Mouse (Mus musculus) midbrain, postnatal 0 days (tissue): ENCODE results near the gene Cfap54. TPM values are rescaled to one million over a fixed set of nuclear protein-coding genes. Genes with fewer than 3 reads are reported as not detected.

ENCODE experiments used
- ATAC-seq: fragments of 200-750 bp; cut with Nextera tagmentation; 2 replicates; pipeline ENCODE4 v1.8.0; 2017; ENCODE audit warnings: moderate number of reproducible peaks, mild to moderate bottlenecking, moderate TSS enrichment, moderate library complexity; ENCODE audit not compliant: low FRiP score
- DNase-seq: peaks from one replicate; pipeline ENCODE4 v3.0.0-alpha.2; 2015; ENCODE audit warnings: low spot score
- H3K27ac ChIP-seq: fragments of 300-500 bp; sonication (generic); 2 replicates; pipeline ENCODE4 v1.5.1; 2014; ENCODE audit warnings: low read depth, mild to moderate bottlenecking, low read length, mixed read lengths
- H3K27me3 ChIP-seq: fragments of 300-500 bp; sonication (generic); 2 replicates; pipeline ENCODE4 v1.6.1; 2014; ENCODE audit warnings: low read length, control low read depth, mixed read lengths; ENCODE audit not compliant: insufficient read depth
- H3K36me3 ChIP-seq: fragments of 300-500 bp; sonication (generic); 2 replicates; pipeline ENCODE4 v1.6.1; 2014; ENCODE audit warnings: low read length, control low read depth, mixed read lengths; ENCODE audit not compliant: insufficient read depth
- H3K4me1 ChIP-seq: fragments of 300-500 bp; sonication (generic); 2 replicates; pipeline ENCODE4 v1.6.1; 2014; ENCODE audit warnings: mild to moderate bottlenecking, control low read depth, antibody characterized with exemption, low read length, mixed read lengths; ENCODE audit not compliant: insufficient read depth
- H3K4me2 ChIP-seq: fragments of 300-500 bp; sonication (generic); 2 replicates; pipeline ENCODE4 v1.6.1; 2014; ENCODE audit warnings: low read depth, mild to moderate bottlenecking, low read length, mixed read lengths; ENCODE audit not compliant: poor library complexity, severe bottlenecking
- H3K4me3 ChIP-seq: fragments of 300-500 bp; sonication (generic); 2 replicates; pipeline ENCODE4 v1.5.1; 2014; ENCODE audit warnings: low read depth, mild to moderate bottlenecking, low read length, moderate library complexity
- H3K9ac ChIP-seq: fragments of 300-500 bp; sonication (generic); replicated peaks from 2 replicates; pipeline ENCODE4 v1.6.1; 2014; ENCODE audit warnings: mild to moderate bottlenecking, low read length, moderate library complexity, mixed read lengths; ENCODE audit not compliant: poor library complexity, severe bottlenecking
- H3K9me3 ChIP-seq: fragments of 300-500 bp; sonication (generic); 2 replicates; pipeline ENCODE4 v1.6.1; 2016; ENCODE audit warnings: low read length, control low read depth
- CTCF ChIP-seq: IDR thresholded peaks from 2 replicates; pipeline ENCODE4 v1.5.1; 2016; ENCODE audit warnings: antibody characterized with exemption, mild to moderate bottlenecking
- WGBS: fragments of 180-500 bp; shearing (Covaris S2); extraction: QIAGEN DNeasy Blood & Tissue Kit; methylation state at CpG from one replicate; pipeline ENCODE4 v1.1.7; 2014; 5-methylcytosine and 5-hydroxymethylcytosine counted together
- polyA plus RNA-seq: library from polyadenylated mRNA; unstranded; fragments of >200 nt; fragmentation: Nextera tagmentation; extraction: Ambion mirVana; gene quantifications from 2 replicates; pipeline ENCODE4 v1.2.1, GENCODE M21; 2015
- total RNA-seq: library from RNA; depleted of rRNA; stranded (reverse); fragments of >200 nt; gene quantifications from 2 replicates; pipeline ENCODE4 v1.2.3, GENCODE M21; 2014; rRNA removed

The Cfap54 gene
- total and polyA plus RNA-seq, 2 experiments from 2014 or later = 4.2 to 4.9 TPM

- 16% methylated on average over 2 of the region's 2 CpGs for WGBS
- H3K9me3 ChIP-seq = no peaks in the 10 kb centered on the region
- H3K27ac ChIP-seq = no peak overlapping the region
- no peaks in the 10 kb centered on the region; the same call in 1 of the 2 replicates for H3K4me1 ChIP-seq
- ATAC-seq (no peak), DNase-seq (peak; percentile 19)
- no peaks in the 10 kb centered on the region for H3K27me3 ChIP-seq
- no peak for TF ChIP-seq CTCF
- no peaks in the 10 kb centered on the region for H3K36me3 ChIP-seq
- H3K9ac ChIP-seq = no peak overlapping the region
- H3K4me2 ChIP-seq = no peak overlapping the region
- no peak overlapping the region for H3K4me3 ChIP-seq
Observed at GRCm38 (mm10) chr10:92790247-92790646, 291.2 kb downstream of the Cfap54 start.

GRCm38 (mm10) chr10:92788410-92789096 lies 292.9 kb downstream of the Cfap54 start:
- no peak overlapping the region for H3K4me3 ChIP-seq
- H3K4me1 ChIP-seq = no peaks in the 10 kb centered on the region; the same call in 1 of the 2 replicates
- no peak for ATAC-seq
- TF ChIP-seq CTCF = no peak
- H3K27me3 ChIP-seq = no peaks in the 10 kb centered on the region
- no peaks in the 10 kb centered on the region for H3K9me3 ChIP-seq
- DNase-seq = peak; percentile 33
- no peak overlapping the region for H3K4me2 ChIP-seq
- 56% methylated on average over 13 of the region's 13 CpGs for WGBS
- no peak overlapping the region for H3K9ac ChIP-seq
- no peak overlapping the region for H3K27ac ChIP-seq
- no peaks in the 10 kb centered on the region for H3K36me3 ChIP-seq

GRCm38 (mm10) chr10:92782691-92783090 lies 298.7 kb downstream of the Cfap54 start:
- no peaks in the 10 kb centered on the region for H3K9me3 ChIP-seq
- H3K4me2 ChIP-seq = no peak overlapping the region
- no peaks in the 10 kb centered on the region for H3K36me3 ChIP-seq
- no peak overlapping the region for H3K4me3 ChIP-seq
- H3K27ac ChIP-seq = no peak overlapping the region
- no peaks in the 10 kb centered on the region; the same call in 1 of the 2 replicates for H3K4me1 ChIP-seq
- TF ChIP-seq CTCF = no peak
- no peak for DNase-seq
- no peak for ATAC-seq
- no peak overlapping the region for H3K9ac ChIP-seq
- WGBS = 31% methylated on average over 5 of the region's 5 CpGs
- H3K27me3 ChIP-seq = no peaks in the 10 kb centered on the region

- no peaks in the 10 kb centered on the region for H3K36me3 ChIP-seq
- no peaks in the 10 kb centered on the region for H3K27me3 ChIP-seq
- ATAC-seq (no peak), DNase-seq (peak; percentile 10)
- no peak overlapping the region for H3K4me2 ChIP-seq
- no peak overlapping the region for H3K9ac ChIP-seq
- TF ChIP-seq CTCF = no peak
- no peaks in the 10 kb centered on the region for H3K9me3 ChIP-seq
- H3K4me1 ChIP-seq = no peaks in the 10 kb centered on the region
- no peak overlapping the region for H3K27ac ChIP-seq
- WGBS = 71% methylated on average over 5 of the region's 5 CpGs
- no peak overlapping the region for H3K4me3 ChIP-seq
Observed at GRCm38 (mm10) chr10:92754359-92754758, 327.1 kb downstream of the Cfap54 start.

GRCm38 (mm10) chr10:92730339-92730738 lies 351.1 kb downstream of the Cfap54 start:
- Histone ChIP-seq H3K9me3 (no peaks in the 10 kb centered on the region), H3K4me3 (no peak overlapping the region), H3K27me3 (no peaks in the 10 kb centered on the region), H3K9ac (no peak overlapping the region), H3K4me1 (no peaks in the 10 kb centered on the region), H3K4me2 (no peak overlapping the region), H3K27ac (no peak overlapping the region), H3K36me3 (no peaks in the 10 kb centered on the region)
- ATAC-seq (no peak), DNase-seq (no peak)
- no peak for TF ChIP-seq CTCF
- WGBS = 86% methylated on average over 3 of the region's 3 CpGs

- ATAC-seq = no peak
- DNase-seq = no peak
- no peak overlapping the region for H3K4me2 ChIP-seq
- H3K27ac ChIP-seq = no peak overlapping the region
- H3K4me3 ChIP-seq = no peak overlapping the region
- no peaks in the 10 kb centered on the region for H3K9me3 ChIP-seq
- H3K9ac ChIP-seq = no peak overlapping the region
- WGBS = 86% methylated on average over 3 of the region's 3 CpGs
- H3K36me3 ChIP-seq = no peaks in the 10 kb centered on the region
- no peaks in the 10 kb centered on the region for H3K4me1 ChIP-seq
- TF ChIP-seq CTCF = no peak
- no peaks in the 10 kb centered on the region for H3K27me3 ChIP-seq
Observed at GRCm38 (mm10) chr10:92728723-92729122, 352.7 kb downstream of the Cfap54 start.

Other genes with a start within 250 kb of the Cfap54 start
- 91.1 and 105 TPM in 2 replicates for gene Cdk17, start 79.3 kb upstream of the Cfap54 start, total RNA-seq
- 33.4 and 34.3 TPM in 2 replicates for gene Cdk17, start 79.3 kb upstream of the Cfap54 start, polyA plus RNA-seq
- 6.9 and 8.1 TPM in 2 replicates for gene Elk3, start 229.5 kb upstream of the Cfap54 start, total RNA-seq
- gene Elk3, start 229.5 kb upstream of the Cfap54 start, polyA plus RNA-seq = 6.2 and 6.9 TPM in 2 replicates